ENCODE assay signal across 31 mouse cellular contexts in the genomic region with DNA sequence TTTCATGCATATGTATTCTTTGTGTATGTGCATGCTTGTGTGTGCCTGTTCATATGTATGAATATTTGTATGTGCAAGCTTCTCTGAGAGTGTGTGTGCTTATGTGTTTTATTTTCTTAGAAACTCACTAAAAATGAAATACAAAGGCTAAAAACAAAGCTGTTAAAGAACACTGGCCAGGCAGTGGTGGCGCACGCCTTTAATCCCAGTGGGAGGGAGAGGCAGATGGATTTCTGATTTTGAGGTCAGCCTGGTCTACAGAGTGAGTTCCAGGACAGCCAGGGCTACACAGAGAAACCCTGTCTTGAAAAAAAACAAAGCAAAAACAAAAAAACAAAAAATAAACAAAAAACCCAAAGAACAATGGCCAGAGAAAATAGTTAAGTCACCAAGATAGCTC.
"Had no signal": no experiment of that assay in that cellular context is flagged by ENCODE, and none has a peak within 500 bp of the region (broad histone marks: within the 10 kb centered on the region; RNA-seq: fewer than 3 reads in every experiment).

No protein-coding gene starts in this region.

- H3K9ac ChIP-seq: limb, embryonic 12.5 days; limb, embryonic 13.5 days; limb, embryonic 15.5 days; liver, embryonic 12.5 days; liver, embryonic 13.5 days; liver, embryonic 14.5 days; liver, embryonic 15.5 days; liver, postnatal 0 days; lung, embryonic 14.5 days; lung, embryonic 15.5 days; midbrain, embryonic 12.5 days; midbrain, embryonic 13.5 days; midbrain, embryonic 15.5 days; neural tube, embryonic 12.5 days had no signal

- DNase-seq: liver; liver, embryonic 13.5 days; liver, postnatal 0 days; lung, adult 18-20 months; lung, adult 2 months; lung, embryonic 14.5 days; lung, postnatal 10 days; lung, postnatal 14 days; lung, postnatal 36 days; lung, postnatal 4 days; midbrain, embryonic 14.5 days had no signal

- H3K27ac ChIP-seq: limb, embryonic 10.5 days; limb, embryonic 12.5 days; limb, embryonic 13.5 days; limb, embryonic 15.5 days; liver, embryonic 12.5 days; liver, embryonic 13.5 days; liver, embryonic 14.5 days; liver, embryonic 15.5 days; lung, embryonic 15.5 days; macrophage; midbrain, embryonic 10.5 days; midbrain, embryonic 12.5 days; midbrain, embryonic 13.5 days; midbrain, embryonic 15.5 days; neural tube, embryonic 12.5 days had no signal

- H3K4me3 ChIP-seq: limb, embryonic 10.5 days; limb, embryonic 12.5 days; limb, embryonic 13.5 days; limb, embryonic 15.5 days; liver, embryonic 12.5 days; liver, embryonic 13.5 days; liver, embryonic 15.5 days; lung, embryonic 15.5 days; megakaryocyte, embryonic 14.5 days; midbrain, embryonic 10.5 days; midbrain, embryonic 12.5 days; midbrain, embryonic 13.5 days; midbrain, embryonic 15.5 days; myocyte; neural tube, embryonic 12.5 days had no signal

- H3K9me3 ChIP-seq: limb, embryonic 10.5 days; limb, embryonic 13.5 days; limb, embryonic 15.5 days; liver, embryonic 12.5 days; liver, embryonic 13.5 days; liver, embryonic 15.5 days; lung, embryonic 15.5 days; midbrain, embryonic 12.5 days; midbrain, embryonic 15.5 days; neural tube, embryonic 12.5 days had no signal

- H3K4me1 ChIP-seq: limb, embryonic 10.5 days; limb, embryonic 12.5 days; limb, embryonic 13.5 days; limb, embryonic 15.5 days; midbrain, embryonic 12.5 days; midbrain, embryonic 13.5 days; midbrain, embryonic 15.5 days; neural tube, embryonic 12.5 days had no signal

- H3K4me2 ChIP-seq: limb, embryonic 12.5 days; limb, embryonic 13.5 days; limb, embryonic 15.5 days; liver, embryonic 11.5 days; liver, embryonic 12.5 days; liver, embryonic 13.5 days; liver, embryonic 15.5 days; lung, embryonic 14.5 days; lung, embryonic 15.5 days; midbrain, embryonic 11.5 days; midbrain, embryonic 12.5 days; midbrain, embryonic 13.5 days; midbrain, embryonic 15.5 days; neural tube, embryonic 12.5 days had no signal

- H3K36me3 ChIP-seq: limb, embryonic 10.5 days; limb, embryonic 12.5 days; limb, embryonic 13.5 days; limb, embryonic 15.5 days; liver, embryonic 12.5 days; liver, embryonic 13.5 days; liver, embryonic 15.5 days; lung, embryonic 15.5 days; midbrain, embryonic 12.5 days; midbrain, embryonic 13.5 days; midbrain, embryonic 15.5 days; neural tube, embryonic 12.5 days had no signal

- H3K27me3 ChIP-seq: limb, embryonic 12.5 days; limb, embryonic 13.5 days; limb, embryonic 15.5 days; liver, embryonic 12.5 days; liver, embryonic 13.5 days; liver, embryonic 15.5 days; lung, embryonic 15.5 days; megakaryocyte, embryonic 14.5 days; midbrain, embryonic 12.5 days; midbrain, embryonic 13.5 days; midbrain, embryonic 15.5 days; neural tube, embryonic 12.5 days had no signal

- ATAC-seq: liver, embryonic 12.5 days; liver, postnatal 0 days; lung, postnatal 0 days; midbrain, embryonic 13.5 days; midbrain, embryonic 15.5 days; midbrain, embryonic 16.5 days had no signal
